Mouse (Mus musculus) limb, embryonic 10.5 days (tissue): Measurements from ENCODE around the gene Foxj2. TPM values are rescaled to one million over a fixed set of nuclear protein-coding genes. Genes with fewer than 3 reads are reported as not detected.
A peak's percentile ranks its signal among the peaks of the same experiment; 100 is the strongest.

Source experiments
- DNase-seq: peaks from one replicate; pipeline ENCODE4 v3.0.0-alpha.2; 2017; ENCODE audit warnings: low spot score
- H3K27ac ChIP-seq: fragments of 300-500 bp; sonication (generic); 2 replicates; pipeline ENCODE4 v1.5.1; 2016; ENCODE audit warnings: mild to moderate bottlenecking
- H3K27me3 ChIP-seq: fragments of 300-500 bp; sonication (generic); 2 replicates; pipeline ENCODE4 v1.6.1; 2016; ENCODE audit warnings: low read depth, mild to moderate bottlenecking; ENCODE audit not compliant: poor library complexity, severe bottlenecking
- H3K36me3 ChIP-seq: fragments of 300-500 bp; sonication (generic); 2 replicates; pipeline ENCODE4 v1.6.1; 2016; ENCODE audit warnings: mild to moderate bottlenecking, moderate library complexity
- H3K4me1 ChIP-seq: fragments of 300-500 bp; sonication (generic); 2 replicates; pipeline ENCODE4 v1.6.1; 2016
- H3K4me3 ChIP-seq: fragments of 300-500 bp; sonication (generic); 2 replicates; pipeline ENCODE4 v1.5.1; 2016; ENCODE audit warnings: mild to moderate bottlenecking, moderate library complexity
- H3K9me3 ChIP-seq: fragments of 300-500 bp; sonication (generic); replicated peaks from 2 replicates; pipeline ENCODE4 v1.6.1; 2016; ENCODE audit warnings: mild to moderate bottlenecking
- WGBS: fragments of 180-500 bp; shearing (Covaris S2); methylation state at CpG from one replicate; pipeline ENCODE4 v1.1.7; 2016; 5-methylcytosine and 5-hydroxymethylcytosine counted together
- polyA plus RNA-seq: library from polyadenylated mRNA; unstranded; fragments of >200 nt; fragmentation: Nextera tagmentation; extraction: Ambion mirVana; gene quantifications from 2 replicates; pipeline ENCODE4 v1.2.1, GENCODE M21; 2016

Gene Foxj2
- polyA plus RNA-seq, 1 experiment from 2014 or later, result 3.2 TPM

- Histone ChIP-seq H3K27ac (peak within 1 kb of the TSS; percentile 89), H3K9me3 (no peaks in the 10 kb centered on the region), H3K27me3 (peaks cover 21% of the 10 kb centered on the region), H3K4me3 (peak within 1 kb of the TSS; percentile 68), H3K4me1 (peaks cover 16% of the 10 kb centered on the region), H3K36me3 (no peaks in the 10 kb centered on the region)
- WGBS, result under 1% methylated on average over 46 of the region's 46 CpGs
- DNase-seq, result peak; percentile 74
Measured at GRCm38 (mm10) chr6:122801301-122801800, 18.4 kb upstream of the Foxj2 start, which contains the start of gene Slc2a3. Gene Slc2a3 (minus strand): TSS chr6:122801640.

DNA sequence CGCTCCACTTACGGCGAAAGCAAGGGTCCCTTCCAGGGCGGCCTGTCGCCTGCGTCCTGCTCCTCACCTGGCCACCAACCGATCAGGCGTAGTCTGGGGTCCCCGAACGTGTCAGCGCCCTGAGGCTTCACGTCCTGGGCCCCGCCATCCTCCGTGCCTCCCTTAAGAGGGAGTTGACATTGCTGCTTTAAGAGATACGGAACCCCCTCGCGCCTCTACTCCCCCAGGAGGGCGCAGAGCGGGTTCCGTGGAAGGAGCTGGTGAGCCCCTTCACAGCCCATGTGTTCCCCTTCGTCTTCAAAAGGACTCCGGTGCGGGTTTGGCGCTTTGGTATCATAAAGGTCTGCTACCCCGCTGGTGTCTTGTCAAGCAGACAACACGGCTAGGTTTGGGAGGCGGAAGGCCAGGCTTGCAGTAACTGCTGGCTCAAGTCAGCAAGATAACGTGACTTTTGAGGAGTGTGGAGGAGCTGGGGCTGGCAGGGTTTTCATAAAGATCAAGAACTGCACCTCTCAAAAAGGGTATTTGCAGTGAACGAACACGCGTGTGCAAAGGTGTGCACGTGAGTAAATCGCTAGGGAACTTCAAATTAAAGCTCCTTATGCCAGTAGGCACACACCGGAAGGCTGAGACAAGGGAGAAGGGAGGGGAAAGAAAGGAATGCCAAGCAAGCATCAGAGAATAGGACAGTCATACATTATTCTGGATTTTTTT, 17.8 kb upstream of the Foxj2 start:
- Histone ChIP-seq H3K4me1 (peaks cover 16% of the 10 kb centered on the region), H3K36me3 (no peaks in the 10 kb centered on the region), H3K9me3 (no peaks in the 10 kb centered on the region), H3K27ac (peak overlapping the region; percentile 89), H3K27me3 (peaks cover 21% of the 10 kb centered on the region), H3K4me3 (peak overlapping the region; percentile 68)
- peak; percentile 75 for DNase-seq
- 5% methylated on average over 34 of the region's 34 CpGs for WGBS

DNA sequence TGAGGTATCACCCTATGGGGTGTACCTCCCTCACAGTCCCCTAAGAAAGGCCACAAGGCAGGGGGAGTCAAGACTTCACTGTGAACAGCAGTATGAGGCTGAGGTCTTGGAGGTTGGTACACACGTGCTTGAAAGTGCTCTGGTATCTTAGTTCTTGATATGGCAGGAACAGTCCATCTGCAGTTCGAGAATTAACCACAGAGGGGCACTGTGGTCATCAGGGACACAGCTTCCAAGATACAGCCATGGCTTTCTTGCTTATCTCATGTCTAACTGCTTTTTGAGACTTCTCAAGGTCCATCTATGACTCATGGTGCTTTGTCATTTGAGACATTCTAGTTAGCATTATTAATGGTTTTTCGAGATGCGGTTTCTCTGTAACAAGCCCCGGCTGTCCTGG, 15.3 kb upstream of the Foxj2 start:
- Histone ChIP-seq H3K27me3 (peaks cover 21% of the 10 kb centered on the region), H3K36me3 (no peaks in the 10 kb centered on the region), H3K4me1 (peaks cover 16% of the 10 kb centered on the region), H3K9me3 (no peaks in the 10 kb centered on the region), H3K27ac (no peak overlapping the region), H3K4me3 (no peak overlapping the region)
- WGBS, result 29% methylated on average over 5 of the region's 5 CpGs
- DNase-seq, result peak; percentile 69

GRCm38 (mm10) chr6:122810022-122810614, 9.6 kb upstream of the Foxj2 start:
- Histone ChIP-seq H3K27ac (peak overlapping the region; percentile 96), H3K4me1 (peaks cover 10% of the 10 kb centered on the region), H3K9me3 (no peaks in the 10 kb centered on the region), H3K27me3 (no peaks in the 10 kb centered on the region), H3K36me3 (no peaks in the 10 kb centered on the region), H3K4me3 (peak overlapping the region; percentile 73)
- no peak for DNase-seq
- WGBS, result 1% methylated on average over 11 of the region's 11 CpGs

GRCm38 (mm10) chr6:122810615-122811279, 9.0 kb upstream of the Foxj2 start:
- peak; percentile 91 for DNase-seq
- Histone ChIP-seq H3K27me3 (no peaks in the 10 kb centered on the region), H3K27ac (peak overlapping the region; percentile 96), H3K4me3 (peak overlapping the region; percentile 73), H3K9me3 (no peaks in the 10 kb centered on the region), H3K4me1 (peaks cover 10% of the 10 kb centered on the region), H3K36me3 (no peaks in the 10 kb centered on the region)
- under 1% methylated on average over 30 of the region's 30 CpGs for WGBS

- under 1% methylated on average over 38 of the region's 38 CpGs for WGBS
- H3K27ac ChIP-seq, result peak overlapping the region; percentile 96
- peak overlapping the region; percentile 73 for H3K4me3 ChIP-seq
- no peaks in the 10 kb centered on the region for H3K36me3 ChIP-seq
- peak; percentile 88 for DNase-seq
- H3K4me1 ChIP-seq, result peaks cover 10% of the 10 kb centered on the region
- no peaks in the 10 kb centered on the region for H3K9me3 ChIP-seq
- no peaks in the 10 kb centered on the region for H3K27me3 ChIP-seq
Measured at GRCm38 (mm10) chr6:122811280-122811652, 8.4 kb upstream of the Foxj2 start.

- 28% methylated on average over 16 of the region's 16 CpGs for WGBS
- peaks cover 10% of the 10 kb centered on the region for H3K4me1 ChIP-seq
- peak; percentile 53 for DNase-seq
- peak overlapping the region; percentile 73 for H3K4me3 ChIP-seq
- no peaks in the 10 kb centered on the region for H3K27me3 ChIP-seq
- no peaks in the 10 kb centered on the region for H3K36me3 ChIP-seq
- H3K9me3 ChIP-seq, result no peaks in the 10 kb centered on the region
- H3K27ac ChIP-seq, result peak overlapping the region; percentile 96
Measured at GRCm38 (mm10) chr6:122811771-122812600, 7.7 kb upstream of the Foxj2 start.

GRCm38 (mm10) chr6:122812716-122813115, 7.0 kb upstream of the Foxj2 start:
- Histone ChIP-seq H3K4me3 (no peak overlapping the region), H3K4me1 (peaks cover 10% of the 10 kb centered on the region), H3K27ac (no peak overlapping the region), H3K27me3 (no peaks in the 10 kb centered on the region), H3K36me3 (no peaks in the 10 kb centered on the region), H3K9me3 (no peaks in the 10 kb centered on the region)
- no peak for DNase-seq
- WGBS, result 88% methylated on average over 4 of the region's 4 CpGs

GRCm38 (mm10) chr6:122813640-122814039, 6.1 kb upstream of the Foxj2 start:
- DNase-seq, result no peak
- Histone ChIP-seq H3K4me1 (peaks cover 10% of the 10 kb centered on the region), H3K36me3 (no peaks in the 10 kb centered on the region), H3K4me3 (no peak overlapping the region), H3K27me3 (no peaks in the 10 kb centered on the region), H3K27ac (no peak overlapping the region), H3K9me3 (no peaks in the 10 kb centered on the region)
- 88% methylated on average over 4 of the region's 4 CpGs for WGBS

- Histone ChIP-seq H3K27me3 (no peaks in the 10 kb centered on the region; the same call in 1 of the 2 replicates), H3K27ac (peak overlapping the region; percentile 92), H3K4me1 (peaks cover 30% of the 10 kb centered on the region), H3K9me3 (no peaks in the 10 kb centered on the region), H3K36me3 (no peaks in the 10 kb centered on the region), H3K4me3 (peak overlapping the region; percentile 86)
- no peak for DNase-seq
- WGBS, result under 1% methylated on average over 38 of the region's 38 CpGs
Measured at GRCm38 (mm10) chr6:122820071-122820798, 521 bp downstream of the Foxj2 start.

GRCm38 (mm10) chr6:122820799-122821650, 1.3 kb downstream of the Foxj2 start:
- no peaks in the 10 kb centered on the region for H3K9me3 ChIP-seq
- H3K4me1 ChIP-seq, result peaks cover 38% of the 10 kb centered on the region
- WGBS, result 44% methylated on average over 15 of the region's 15 CpGs
- no peaks in the 10 kb centered on the region; the same call in 1 of the 2 replicates for H3K27me3 ChIP-seq
- peak overlapping the region; percentile 92; the same call in 1 of the 2 replicates for H3K27ac ChIP-seq
- DNase-seq, result no peak
- peak overlapping the region; percentile 86 for H3K4me3 ChIP-seq
- H3K36me3 ChIP-seq, result no peaks in the 10 kb centered on the region
